Mouse (Mus musculus) bone marrow macrophage, adult 2 months (primary cell): Measurements from ENCODE around the gene Vwf. TPM values are rescaled to one million over a fixed set of nuclear protein-coding genes. Genes with fewer than 3 reads are reported as not detected.

Experiments used
- H3K27ac ChIP-seq: 2 replicates; pipeline ENCODE4 v1.5.1; 2012; ENCODE audit warnings: low read depth, low read length; ENCODE audit not compliant: insufficient read depth
- H3K4me1 ChIP-seq: 2 replicates; pipeline ENCODE4 v1.6.1; 2012; ENCODE audit warnings: low read length; ENCODE audit not compliant: control insufficient read depth, insufficient read depth
- H3K4me3 ChIP-seq: 2 replicates; pipeline ENCODE4 v1.5.1; 2012; ENCODE audit warnings: mild to moderate bottlenecking, low read length, moderate library complexity; ENCODE audit not compliant: insufficient read depth
- CTCF ChIP-seq: IDR thresholded peaks from 2 replicates; pipeline ENCODE4 v1.5.1; 2012; ENCODE audit warnings: low read depth, mild to moderate bottlenecking, low read length, moderate library complexity
- POLR2A ChIP-seq: IDR thresholded peaks from 2 replicates; pipeline ENCODE4 v1.6.1; 2012; ENCODE audit warnings: mild to moderate bottlenecking, low read depth, low read length, borderline replicate concordance
- polyA plus RNA-seq: library from polyadenylated mRNA; stranded (reverse); fragments of >200 nt; gene quantifications from 2 replicates; pipeline ENCODE4 v1.2.4, GENCODE M21; 2012; ENCODE audit not compliant: missing spikeins, insufficient read depth, insufficient read length

Gene Vwf
- polyA plus RNA-seq, 1 experiment: 11.0 TPM

DNA sequence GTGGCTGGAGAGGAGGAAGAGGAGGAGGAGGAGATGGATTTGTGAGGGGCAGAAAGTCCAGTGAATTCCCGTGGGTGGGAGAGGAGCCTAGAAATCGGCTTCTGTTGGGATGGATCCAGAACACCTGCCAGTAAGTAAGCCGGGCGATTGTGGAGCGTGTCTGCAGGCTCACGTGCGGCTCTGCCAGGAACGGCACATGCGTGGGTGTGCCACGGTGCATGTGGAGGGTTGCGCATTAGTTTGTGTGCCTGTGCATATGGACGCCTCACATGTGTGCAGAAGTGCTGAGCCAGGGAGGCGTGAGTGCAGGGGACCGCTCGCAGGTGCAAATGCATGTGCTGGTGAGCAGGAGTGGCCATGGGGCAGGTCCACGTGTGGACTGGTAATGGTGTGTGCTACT, 164.7 kb downstream of the Vwf start:
- no peak overlapping the region for H3K27ac ChIP-seq
- TF ChIP-seq POLR2A (no peak), CTCF (no peak)
- H3K4me1 ChIP-seq: no peaks in the 10 kb centered on the region
- no peak overlapping the region for H3K4me3 ChIP-seq

DNA sequence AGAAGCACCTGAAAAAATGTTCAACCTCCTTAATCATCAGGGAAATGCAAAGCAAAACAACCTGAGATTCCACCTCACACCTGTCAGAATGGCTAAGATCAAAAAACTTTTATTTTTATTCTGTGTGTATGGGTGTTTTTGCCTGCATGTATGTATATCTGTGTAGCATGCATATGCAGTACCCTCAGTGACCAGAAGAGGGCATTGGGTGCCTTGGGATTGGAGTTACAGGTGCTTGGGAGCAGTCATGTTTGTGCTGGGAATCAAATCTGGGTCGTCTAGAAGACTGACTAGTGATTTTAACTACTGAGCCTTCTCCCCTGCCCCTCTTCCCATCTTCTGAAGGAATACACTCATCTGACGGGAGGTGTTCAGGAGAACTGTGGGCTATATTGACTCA, 179.8 kb downstream of the Vwf start:
- Histone ChIP-seq H3K4me3 (no peak overlapping the region), H3K27ac (no peak overlapping the region), H3K4me1 (no peaks in the 10 kb centered on the region)
- TF ChIP-seq CTCF (no peak), POLR2A (no peak)

DNA sequence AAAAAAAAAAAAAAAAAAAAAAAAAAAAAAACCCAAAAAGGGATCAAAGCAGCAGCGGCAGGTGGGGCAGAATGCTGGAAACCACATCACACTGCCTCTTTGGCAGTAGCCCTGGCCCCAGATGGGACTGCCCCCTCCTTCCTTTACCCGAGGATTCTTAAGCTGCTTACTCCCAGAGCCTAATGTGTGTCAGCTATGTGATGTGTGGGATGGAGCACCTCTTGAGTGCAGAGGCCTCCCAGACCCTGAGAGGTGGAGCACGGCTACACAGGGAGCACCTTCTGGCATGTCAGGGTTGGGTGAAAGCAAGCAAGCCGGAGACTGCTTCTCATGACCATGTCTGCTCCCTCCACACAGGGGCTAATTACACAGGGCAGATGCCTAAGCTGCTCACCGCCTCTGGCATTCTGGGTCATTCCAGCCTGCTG, 180.9 kb downstream of the Vwf start:
- H3K4me1 ChIP-seq: no peaks in the 10 kb centered on the region
- no peak overlapping the region for H3K27ac ChIP-seq
- TF ChIP-seq POLR2A (no peak), CTCF (no peak)
- no peak overlapping the region for H3K4me3 ChIP-seq

DNA sequence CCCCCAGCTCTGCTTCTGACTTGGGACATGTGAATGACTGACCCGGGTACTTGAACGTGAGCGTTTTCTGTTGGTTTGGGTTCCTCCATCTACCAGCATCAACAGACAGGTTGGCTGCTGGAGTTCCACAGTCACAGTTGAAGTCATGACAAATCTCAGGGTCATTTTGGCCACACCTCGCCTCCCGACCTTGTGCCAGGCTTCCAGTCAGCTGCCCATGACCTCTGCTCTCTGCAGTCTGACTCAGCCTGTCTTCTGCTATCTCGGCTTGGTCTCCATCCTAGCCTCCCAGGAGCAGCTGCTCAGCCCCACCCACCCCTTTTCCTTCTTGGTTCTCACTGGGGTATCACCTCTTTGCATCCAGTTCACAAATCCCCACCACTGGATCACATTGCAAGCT, 182.9 kb downstream of the Vwf start:
- H3K27ac ChIP-seq: no peak overlapping the region
- H3K4me3 ChIP-seq: no peak overlapping the region
- no peak for TF ChIP-seq POLR2A
- TF ChIP-seq CTCF: no peak
- no peaks in the 10 kb centered on the region for H3K4me1 ChIP-seq

DNA sequence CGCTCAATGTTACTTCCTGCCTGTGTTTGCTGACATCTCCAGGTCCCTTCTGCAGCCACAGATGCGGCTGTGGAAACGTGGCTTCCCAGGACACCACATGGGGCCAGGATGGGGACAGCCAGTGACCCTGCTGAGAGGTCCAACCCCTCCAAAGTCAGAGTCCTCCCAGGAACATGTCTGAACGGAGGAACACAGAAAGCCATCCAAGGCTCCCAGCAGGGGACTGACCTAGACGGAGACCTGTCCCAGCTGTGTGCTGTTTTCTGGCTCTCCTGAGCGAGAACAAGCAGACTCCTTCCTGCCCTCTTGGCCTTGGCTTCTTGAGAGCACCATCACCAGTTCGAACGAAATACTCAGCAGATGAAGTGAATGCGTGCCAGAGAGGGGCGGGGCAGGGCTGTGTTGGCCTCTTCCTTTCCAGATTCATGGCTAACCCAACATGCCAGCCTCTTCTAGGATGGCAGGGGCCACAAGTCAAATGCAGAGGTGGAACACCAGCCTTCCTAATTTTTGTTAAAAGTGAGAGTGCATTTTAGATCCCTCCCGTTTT, 183.5 kb downstream of the Vwf start:
- TF ChIP-seq CTCF (no peak), POLR2A (no peak)
- Histone ChIP-seq H3K4me1 (no peaks in the 10 kb centered on the region), H3K27ac (no peak overlapping the region), H3K4me3 (no peak overlapping the region)

Other genes with a start within 250 kb of the Vwf start
- gene Ltbr, start 232.9 kb upstream of the Vwf start, polyA plus RNA-seq: 55.6 and 60.0 TPM in 2 replicates
- gene Scnn1a, start 226.1 kb upstream of the Vwf start, polyA plus RNA-seq: 0.88 and 1.1 TPM in 2 replicates
- gene Tnfrsf1a, start 197.4 kb upstream of the Vwf start, polyA plus RNA-seq: 145 and 152 TPM in 2 replicates
- gene Plekhg6, start 166.0 kb upstream of the Vwf start, polyA plus RNA-seq: not detected in 2 replicates
- 321 and 343 TPM in 2 replicates for gene Cd9, start 52.0 kb upstream of the Vwf start, polyA plus RNA-seq
- gene Ano2, start 143.6 kb downstream of the Vwf start, polyA plus RNA-seq: not detected in 2 replicates